Mouse (Mus musculus) frontal cortex, postnatal 10 days (tissue): ENCODE results near the gene 4930415O20Rik.

Experiments
- DNase-seq, 2 experiments: peaks; one replicate each; pipeline ENCODE4 v3.0.0; 2022; ENCODE audit warnings: low spot score in 2 of 2, mixed read lengths in 1 of 2

Gene 4930415O20Rik

GRCm38 (mm10) chr15:98604041-98604575 is 33.3 kb downstream of the 4930415O20Rik start:
- no peak for DNase-seq

GRCm38 (mm10) chr15:98606051-98606536 is 35.3 kb downstream of the 4930415O20Rik start:
- DNase-seq = no peak

GRCm38 (mm10) chr15:98606739-98607138 is 35.9 kb downstream of the 4930415O20Rik start:
- no peak for DNase-seq

GRCm38 (mm10) chr15:98607557-98607956 is 36.8 kb downstream of the 4930415O20Rik start:
- no peak for DNase-seq

GRCm38 (mm10) chr15:98608058-98608783 is 37.4 kb downstream of the 4930415O20Rik start:
- DNase-seq = no peak

GRCm38 (mm10) chr15:98608784-98609250 is 38.0 kb downstream of the 4930415O20Rik start:
- no peak for DNase-seq

GRCm38 (mm10) chr15:98609331-98610130 is 38.7 kb downstream of the 4930415O20Rik start, which contains the start of gene Adcy6:
TSS of gene Adcy6 (minus strand) at chr15:98610076.
- peak; percentile 81 for DNase-seq

- DNase-seq = no peak
Measured at GRCm38 (mm10) chr15:98610131-98610633, 39.4 kb downstream of the 4930415O20Rik start.

GRCm38 (mm10) chr15:98612229-98612628 is 41.4 kb downstream of the 4930415O20Rik start:
- DNase-seq = no peak

GRCm38 (mm10) chr15:98614551-98614950 is 43.7 kb downstream of the 4930415O20Rik start:
- DNase-seq = no peak

GRCm38 (mm10) chr15:98614971-98615370 is 44.2 kb downstream of the 4930415O20Rik start:
- DNase-seq = no peak

- DNase-seq = no peak
Measured at GRCm38 (mm10) chr15:98615751-98616150, 44.9 kb downstream of the 4930415O20Rik start.

- DNase-seq = no peak
Measured at GRCm38 (mm10) chr15:98616362-98617175, 45.8 kb downstream of the 4930415O20Rik start.

- peak in 1 of 2 experiments; percentile 68 for DNase-seq
Measured at GRCm38 (mm10) chr15:98617176-98617537, 46.4 kb downstream of the 4930415O20Rik start.

GRCm38 (mm10) chr15:98622199-98622598 is 51.4 kb downstream of the 4930415O20Rik start:
- DNase-seq = no peak

- no peak for DNase-seq
Measured at GRCm38 (mm10) chr15:98622721-98623120, 51.9 kb downstream of the 4930415O20Rik start.

GRCm38 (mm10) chr15:98623361-98623821 is 52.6 kb downstream of the 4930415O20Rik start:
- no peak for DNase-seq

- no peak for DNase-seq
Measured at GRCm38 (mm10) chr15:98626078-98626477, 55.3 kb downstream of the 4930415O20Rik start.

- no peak for DNase-seq
Measured at GRCm38 (mm10) chr15:98626487-98627212, 55.8 kb downstream of the 4930415O20Rik start.

- DNase-seq = peak in 1 of 2 experiments; percentile 7
Measured at GRCm38 (mm10) chr15:98628589-98629254, 57.9 kb downstream of the 4930415O20Rik start.
